Mouse (Mus musculus): ENCODE results near the gene Tenm2.

Gene Tenm2

DNA sequence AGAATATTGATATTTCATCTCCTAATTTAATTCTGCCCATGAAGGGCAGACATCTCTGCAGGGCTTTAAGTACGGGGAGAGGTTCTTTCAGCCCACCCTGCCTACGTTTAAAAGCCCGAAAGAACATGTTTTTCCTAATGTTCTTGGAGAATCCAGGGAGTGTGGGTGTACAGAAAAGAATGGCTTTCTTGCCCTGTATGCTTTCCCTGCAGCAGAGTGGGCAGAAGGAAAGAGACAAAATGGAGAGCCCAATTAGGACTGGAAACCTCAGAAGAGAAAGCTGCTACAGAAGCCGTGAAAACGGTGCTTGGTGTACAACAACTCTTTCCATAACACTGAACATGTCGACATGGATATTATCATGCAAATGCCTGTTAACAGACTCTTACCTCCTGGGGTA, 777.3 kb downstream of the Tenm2 start:
- no peak for DNase-seq

- DNase-seq, result no peak
Measured at GRCm38 (mm10) chr11:36454076-36454475, 781.7 kb downstream of the Tenm2 start.

GRCm38 (mm10) chr11:36452436-36452835, 783.3 kb downstream of the Tenm2 start:
- DNase-seq, result no peak

DNA sequence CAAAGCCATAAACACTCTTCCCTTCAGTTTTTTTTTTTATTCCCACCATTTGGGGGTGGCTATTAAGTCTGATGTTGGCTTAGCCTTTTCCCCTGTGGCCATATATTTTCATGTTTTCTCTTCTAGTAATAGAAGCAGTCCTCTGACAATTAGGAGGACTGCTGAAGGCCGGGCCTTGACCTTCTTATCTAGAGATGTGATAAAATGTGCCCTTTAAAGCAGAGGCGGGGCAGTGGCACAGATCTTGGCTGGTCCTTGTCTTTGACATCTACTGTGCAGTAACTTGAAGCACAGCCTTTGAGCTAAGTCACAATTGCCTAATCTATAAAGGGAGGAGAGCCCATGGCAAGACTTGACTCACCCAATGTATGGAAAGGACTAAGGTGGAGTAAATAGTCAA, 789.4 kb downstream of the Tenm2 start:
- DNase-seq, result no peak

DNA sequence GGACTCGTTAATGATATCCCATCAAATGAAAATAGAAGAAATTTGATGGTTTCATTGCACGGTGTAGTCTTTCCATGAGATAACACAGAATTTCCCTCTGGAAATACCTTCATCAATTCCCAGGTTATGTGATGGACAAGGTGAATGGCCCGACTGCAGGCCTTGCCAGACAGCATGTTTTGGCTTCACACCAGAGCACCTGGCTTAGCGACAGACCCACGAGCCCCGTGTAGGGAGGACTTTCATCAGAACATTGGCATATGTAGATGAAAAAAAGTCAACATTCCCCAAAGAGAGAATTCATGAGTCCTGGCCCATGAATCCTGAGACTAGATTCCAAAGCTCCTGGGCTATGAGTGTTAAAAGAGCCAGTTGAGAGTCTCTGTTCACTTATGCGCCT, 791.9 kb downstream of the Tenm2 start:
- DNase-seq, result no peak

DNA sequence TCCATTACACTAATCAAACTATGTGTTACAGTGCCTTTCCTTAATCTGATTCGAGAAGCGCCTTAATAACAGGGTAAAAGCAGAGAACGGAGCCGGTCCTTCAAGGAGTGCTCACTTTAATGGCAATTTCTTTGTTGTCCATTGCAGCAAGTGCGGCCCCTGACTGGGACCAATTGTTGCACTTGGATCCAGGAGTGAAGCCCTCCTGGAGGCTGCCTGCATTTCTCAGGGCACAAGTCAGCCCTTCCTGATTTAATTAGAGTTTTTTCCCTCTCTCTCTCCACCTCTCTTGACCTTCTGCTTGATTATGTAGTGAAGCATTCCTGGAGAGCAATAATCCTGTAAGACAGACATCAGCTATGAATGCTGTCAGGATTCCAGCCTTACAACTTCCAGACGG, 794.0 kb downstream of the Tenm2 start:
- peak; percentile 35 for DNase-seq

DNA sequence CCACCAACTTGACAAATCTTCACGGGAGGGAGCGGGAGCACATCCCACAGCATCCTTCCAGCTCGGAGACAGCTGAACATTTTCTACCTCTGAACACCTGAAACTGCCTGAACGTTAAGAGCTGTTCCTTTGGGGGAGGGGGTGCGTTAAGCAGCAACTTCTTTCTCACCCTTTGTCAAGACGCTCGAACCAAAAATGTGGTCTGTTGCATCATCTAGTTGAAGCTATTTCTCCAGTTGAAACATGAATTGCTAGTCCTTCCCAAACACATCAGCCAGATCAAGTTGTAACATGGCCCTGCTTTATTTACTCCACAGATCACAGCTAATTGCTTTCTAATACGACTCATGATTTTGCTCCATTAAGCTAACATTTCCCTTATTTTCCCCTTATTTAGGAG, 799.5 kb downstream of the Tenm2 start:
- no peak for DNase-seq

GRCm38 (mm10) chr11:36428947-36429346, 806.8 kb downstream of the Tenm2 start:
- DNase-seq, result no peak

- no peak for DNase-seq
Measured at GRCm38 (mm10) chr11:36424959-36425358, 810.8 kb downstream of the Tenm2 start.

DNA sequence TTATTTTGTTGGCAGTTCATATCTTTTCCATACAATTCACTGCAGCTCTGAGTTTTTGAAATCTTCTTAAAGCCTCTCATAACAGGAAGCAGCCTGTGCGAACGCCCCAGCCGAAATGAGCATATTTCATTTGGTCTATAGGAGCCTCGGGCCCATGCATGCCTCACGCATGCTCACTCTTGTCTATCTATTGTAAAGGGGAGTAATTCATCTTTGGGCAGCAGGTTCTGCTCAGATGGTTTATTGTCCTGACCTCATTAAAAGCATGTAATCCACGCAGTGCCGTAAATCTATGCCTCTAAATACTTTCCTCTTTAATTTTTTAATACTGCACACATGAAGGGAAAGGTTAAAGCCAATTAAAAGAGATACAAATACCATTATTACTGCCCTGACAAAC, 815.7 kb downstream of the Tenm2 start:
- no peak for DNase-seq

GRCm38 (mm10) chr11:36415244-36415643, 820.5 kb downstream of the Tenm2 start:
- DNase-seq, result no peak

GRCm38 (mm10) chr11:36410881-36411280, 824.9 kb downstream of the Tenm2 start:
- no peak for DNase-seq

GRCm38 (mm10) chr11:36395803-36396710, 839.7 kb downstream of the Tenm2 start:
- DNase-seq, result peak; percentile 61

DNA sequence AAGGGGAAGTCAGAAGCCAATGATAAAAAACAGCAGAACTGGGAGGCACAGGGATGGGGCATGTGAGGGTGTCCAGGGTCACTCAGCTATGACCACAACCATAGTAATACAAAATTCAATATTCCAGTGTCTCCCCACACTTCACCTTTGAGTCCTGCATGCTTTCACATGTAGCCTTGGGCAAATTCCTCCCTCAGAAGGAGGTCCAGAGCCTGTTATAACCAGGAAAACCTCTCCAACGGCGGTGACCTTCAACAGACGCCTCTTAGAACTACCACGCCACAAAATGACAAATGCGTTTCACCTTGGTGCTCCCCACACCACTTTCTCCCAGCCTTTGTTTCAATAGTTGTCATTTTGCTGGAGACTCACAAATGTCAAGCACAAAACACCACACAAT, 851.1 kb downstream of the Tenm2 start:
- no peak for DNase-seq

- no peak for DNase-seq
Measured at GRCm38 (mm10) chr11:36371814-36372213, 864.0 kb downstream of the Tenm2 start.

DNA sequence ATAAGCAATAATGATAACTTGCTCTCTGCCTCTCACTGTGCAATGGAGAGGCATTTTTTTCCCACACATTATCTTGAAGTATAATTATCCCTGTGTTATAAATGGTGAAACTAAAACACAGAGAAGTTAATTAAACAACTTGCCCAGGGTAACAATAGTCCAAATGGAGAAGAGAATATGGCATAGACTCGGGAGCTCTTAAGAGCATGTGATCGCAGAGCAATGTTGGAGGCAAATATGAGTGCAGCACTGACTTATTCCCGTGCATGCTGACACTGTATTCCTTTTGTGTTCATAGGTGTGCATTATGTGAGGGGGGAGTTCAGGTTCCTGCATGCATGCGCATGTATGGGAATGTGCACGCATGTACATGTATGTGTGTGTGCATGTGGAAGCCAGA, 870.7 kb downstream of the Tenm2 start:
- no peak for DNase-seq

DNA sequence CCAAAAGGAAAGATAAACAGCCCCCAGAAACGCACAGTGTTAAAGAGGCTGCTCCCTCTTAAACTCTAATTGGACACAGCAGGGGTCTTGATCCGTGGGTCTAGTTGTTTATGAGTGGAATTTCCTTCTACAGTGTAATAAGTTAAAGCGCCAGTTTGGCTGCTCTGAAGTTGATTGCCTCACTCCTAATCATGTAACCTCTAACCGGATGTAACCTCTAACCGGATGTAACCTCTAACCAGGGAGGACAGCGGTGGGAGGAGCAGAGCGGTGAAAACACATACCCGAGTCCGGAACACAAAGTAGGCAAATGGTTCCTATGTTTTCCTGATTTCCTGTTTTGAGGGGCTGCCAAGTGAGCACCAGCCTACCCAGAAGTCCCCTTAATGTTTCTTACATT, 871.3 kb downstream of the Tenm2 start:
- DNase-seq, result peak; percentile 17

DNA sequence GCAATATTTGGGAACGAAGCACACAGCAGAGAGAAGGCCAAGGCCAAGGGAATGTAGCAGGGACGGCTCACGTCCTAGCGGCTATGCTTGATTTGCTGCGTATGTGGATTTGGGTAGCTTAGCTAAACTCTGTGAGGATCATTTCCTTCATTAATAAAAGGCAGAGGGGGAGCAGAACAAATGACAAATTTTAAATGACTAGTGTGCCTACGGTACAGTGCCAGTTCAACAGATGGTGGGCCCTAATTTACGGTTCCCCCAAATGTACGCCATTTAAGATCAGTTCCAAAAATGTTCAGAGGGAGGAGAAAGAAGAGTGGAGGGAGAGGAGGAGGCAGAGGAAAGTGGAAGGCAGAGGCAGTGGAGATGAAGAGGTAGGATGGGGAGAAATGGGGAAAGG, 873.2 kb downstream of the Tenm2 start:
- DNase-seq, result no peak

- DNase-seq, result no peak
Measured at GRCm38 (mm10) chr11:36353252-36353651, 882.5 kb downstream of the Tenm2 start.

- DNase-seq, result no peak
Measured at GRCm38 (mm10) chr11:36351752-36352151, 884.0 kb downstream of the Tenm2 start.

- no peak for DNase-seq
Measured at GRCm38 (mm10) chr11:36351341-36351740, 884.4 kb downstream of the Tenm2 start.

DNA sequence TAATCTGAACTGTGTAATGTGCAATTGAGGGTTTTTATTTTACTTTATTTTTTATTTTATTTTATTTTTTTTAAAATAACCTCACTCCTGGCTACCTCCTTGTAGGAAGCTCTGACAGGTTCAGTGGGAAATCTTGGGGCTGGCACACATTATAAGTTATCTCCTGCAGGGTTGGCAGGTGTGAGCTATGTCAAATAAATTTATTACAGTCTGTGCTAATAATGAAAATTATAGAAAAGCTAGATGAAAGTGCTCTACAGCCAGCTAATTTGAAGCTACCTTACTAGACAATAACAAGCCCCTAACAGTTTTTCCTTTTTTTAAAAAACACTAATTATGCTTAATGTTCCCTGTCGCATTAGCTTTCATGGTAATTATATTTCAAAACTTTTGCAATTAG, 885.5 kb downstream of the Tenm2 start:
- no peak for DNase-seq

GRCm38 (mm10) chr11:36349856-36350255, 885.9 kb downstream of the Tenm2 start:
- DNase-seq, result no peak

DNA sequence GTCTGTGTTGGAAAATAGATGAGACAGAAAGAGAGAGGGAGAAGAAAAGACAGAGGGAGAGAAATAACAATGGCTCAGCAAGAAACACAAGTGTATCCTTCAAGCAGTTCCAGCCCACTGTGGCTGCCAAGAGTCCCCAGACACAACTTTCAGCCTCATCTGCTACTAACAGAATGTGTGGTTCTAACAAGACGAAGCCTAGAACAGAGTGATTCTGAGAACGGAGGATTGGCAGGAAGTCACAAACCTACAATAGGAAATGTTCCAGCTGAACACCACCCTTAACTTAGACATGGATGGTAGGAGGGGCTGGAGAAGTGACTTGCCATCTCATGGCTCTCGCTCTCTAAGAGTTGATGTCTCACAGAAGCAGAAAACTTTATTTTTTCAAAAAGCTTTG, 894.0 kb downstream of the Tenm2 start:
- no peak for DNase-seq

GRCm38 (mm10) chr11:36338424-36338823, 897.3 kb downstream of the Tenm2 start:
- no peak for DNase-seq
